Mouse (Mus musculus) adrenal gland, postnatal 25 days (tissue): ENCODE results near the gene Igtp. TPM values are rescaled to one million over a fixed set of nuclear protein-coding genes. Genes with fewer than 3 reads are reported as not detected.
"Not testable (repeated sequence)": the region's sequence is repeated elsewhere in the genome, so short reads cannot be mapped to it uniquely, and the experiment has no call there.

Experiments used
- DNase-seq: peaks from one replicate; pipeline ENCODE4 v3.0.0; 2021; ENCODE audit warnings: mixed read lengths
- long read RNA-seq: library from polyadenylated mRNA; stranded (forward); transcript quantifications from one replicate; pipeline ENCODE4 v2.0.0, GENCODE M21; 2021
- total RNA-seq: library from RNA; stranded (reverse); gene quantifications from 2 replicates; pipeline ENCODE4 v1.2.3, GENCODE M21; 2021

The Igtp gene
- 8.8 and 11.8 TPM in 2 replicates for total RNA-seq
- long read RNA-seq, transcript Igtp-201 (3 exons, 2,022 nt): major isoform, 22 of 23 reads
- long read RNA-seq, partial matches to known transcripts: 0 of 23 reads
- long read RNA-seq, other reads (novel, unspliced or antisense): 1 of 23 reads

GRCm38 (mm10) chr11:58199229-58200037, at the start of gene Igtp, which contains the start of gene Irgm2:
TSS of gene Igtp (plus strand) at chr11:58199556.
TSS of gene Irgm2 (plus strand) at chr11:58199618.
- peak; percentile 77 for DNase-seq

GRCm38 (mm10) chr11:58155458-58155857, 43.9 kb upstream of the Igtp start:
- DNase-seq: no peak

- DNase-seq: no peak
Measured at GRCm38 (mm10) chr11:58156871-58157270, 42.5 kb upstream of the Igtp start.

GRCm38 (mm10) chr11:58165072-58165471, 34.3 kb upstream of the Igtp start:
- DNase-seq: no peak

GRCm38 (mm10) chr11:58167822-58168166, 31.6 kb upstream of the Igtp start:
- DNase-seq: no peak

- DNase-seq: peak; percentile 86
Measured at GRCm38 (mm10) chr11:58168167-58168915, 31.0 kb upstream of the Igtp start, which contains the start of gene Gemin5. TSS of gene Gemin5 (minus strand) at chr11:58168539.

GRCm38 (mm10) chr11:58169666-58170065, 29.7 kb upstream of the Igtp start:
- DNase-seq: no peak

GRCm38 (mm10) chr11:58171459-58172091, 27.8 kb upstream of the Igtp start, which contains the start of gene Mrpl22:
TSS of gene Mrpl22 (plus strand) at chr11:58171661.
- peak; percentile 97 for DNase-seq

- peak; percentile 41 for DNase-seq
Measured at GRCm38 (mm10) chr11:58179563-58179962, 19.8 kb upstream of the Igtp start.

GRCm38 (mm10) chr11:58179986-58180385, 19.4 kb upstream of the Igtp start:
- not testable (repeated sequence) for DNase-seq

- DNase-seq: no peak
Measured at GRCm38 (mm10) chr11:58180756-58181155, 18.6 kb upstream of the Igtp start.

- DNase-seq: no peak
Measured at GRCm38 (mm10) chr11:58183579-58183978, 15.8 kb upstream of the Igtp start.

GRCm38 (mm10) chr11:58189675-58190074, 9.7 kb upstream of the Igtp start:
- DNase-seq: no peak

GRCm38 (mm10) chr11:58193326-58193725, 6.0 kb upstream of the Igtp start:
- no peak for DNase-seq

- DNase-seq: no peak
Measured at GRCm38 (mm10) chr11:58193860-58194520, 5.4 kb upstream of the Igtp start.

- no peak for DNase-seq
Measured at GRCm38 (mm10) chr11:58198663-58199062, 693 bp upstream of the Igtp start.

GRCm38 (mm10) chr11:58200226-58200625, 870 bp downstream of the Igtp start:
- no peak for DNase-seq

GRCm38 (mm10) chr11:58201052-58201451, 1.7 kb downstream of the Igtp start:
- no peak for DNase-seq

GRCm38 (mm10) chr11:58210321-58210886, 11.0 kb downstream of the Igtp start:
- DNase-seq: no peak

- no peak for DNase-seq
Measured at GRCm38 (mm10) chr11:58211062-58211681, 11.8 kb downstream of the Igtp start.

GRCm38 (mm10) chr11:58211682-58212067, 12.3 kb downstream of the Igtp start:
- DNase-seq: no peak
